Mouse (Mus musculus) 416B (cell line): ENCODE measurements around the gene Trappc6a.

Source experiments
- DNase-seq: peaks from one replicate; pipeline ENCODE4 v3.0.0; 2011; ENCODE audit warnings: low read depth

Gene Trappc6a

DNA sequence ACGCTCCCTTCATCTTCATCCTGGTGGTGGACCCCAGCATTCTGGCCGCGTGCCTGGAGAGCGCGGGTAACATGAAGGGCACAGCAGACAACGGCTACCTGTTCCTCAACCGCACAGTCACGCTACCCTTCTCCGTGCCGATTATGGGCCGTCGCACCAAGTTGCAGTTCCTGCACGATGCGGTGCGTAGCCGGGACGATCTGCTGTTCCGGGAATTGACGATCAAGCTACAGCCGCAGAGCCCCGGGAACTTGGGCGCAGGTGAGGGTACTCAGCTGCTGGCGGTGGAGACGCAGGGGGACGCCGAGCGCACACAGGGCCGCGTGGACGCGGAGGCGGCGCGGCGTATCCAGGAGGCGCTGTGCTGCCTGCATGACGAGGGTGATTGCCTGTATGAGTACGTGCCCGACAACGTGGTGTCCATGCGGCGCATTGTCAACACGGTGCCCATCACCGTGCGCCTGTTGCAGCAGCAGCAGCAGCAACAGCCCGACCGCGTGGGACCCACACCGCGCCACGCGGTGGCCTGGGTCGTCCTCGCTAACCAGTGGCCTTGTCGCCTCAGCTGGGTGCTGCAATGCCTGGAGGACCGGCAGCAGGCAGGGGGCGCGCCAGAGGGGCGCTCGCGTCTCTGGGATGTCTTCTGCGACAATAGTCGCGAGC, 15.7 kb downstream of the Trappc6a start:
- no peak for DNase-seq

DNA sequence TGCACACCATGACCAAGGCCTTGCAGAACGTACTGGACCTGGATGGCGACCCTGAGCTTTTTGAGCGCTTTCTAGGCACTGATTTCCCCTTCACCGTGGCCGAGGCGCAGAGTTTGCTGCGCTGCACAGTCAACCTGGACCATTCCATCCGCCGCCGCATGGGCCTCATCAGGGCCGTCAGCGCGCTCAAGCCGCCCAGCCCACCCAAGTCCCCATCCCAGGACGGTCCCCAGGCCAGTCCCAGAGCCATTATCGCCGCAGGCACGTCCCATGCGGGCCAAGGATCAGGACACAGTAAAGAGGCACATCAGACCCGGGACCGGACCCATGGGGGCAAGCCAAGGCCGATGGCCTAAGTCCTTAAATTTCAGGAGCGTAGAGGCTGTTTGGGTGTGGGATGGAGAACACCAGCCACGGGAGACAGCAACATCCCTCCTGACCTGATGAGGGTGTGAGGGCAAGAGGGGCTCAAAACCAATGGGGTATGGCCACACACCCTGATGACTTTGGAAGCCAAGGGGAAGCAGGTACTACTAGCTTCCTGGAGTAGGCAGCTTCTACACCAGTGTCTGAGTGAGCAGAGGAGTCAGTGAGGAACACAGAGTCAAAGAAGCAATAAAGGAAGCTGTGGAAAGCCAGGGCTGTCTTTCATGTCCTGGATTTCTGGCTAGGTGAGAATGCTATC, 16.4 kb downstream of the Trappc6a start:
- DNase-seq = no peak

DNA sequence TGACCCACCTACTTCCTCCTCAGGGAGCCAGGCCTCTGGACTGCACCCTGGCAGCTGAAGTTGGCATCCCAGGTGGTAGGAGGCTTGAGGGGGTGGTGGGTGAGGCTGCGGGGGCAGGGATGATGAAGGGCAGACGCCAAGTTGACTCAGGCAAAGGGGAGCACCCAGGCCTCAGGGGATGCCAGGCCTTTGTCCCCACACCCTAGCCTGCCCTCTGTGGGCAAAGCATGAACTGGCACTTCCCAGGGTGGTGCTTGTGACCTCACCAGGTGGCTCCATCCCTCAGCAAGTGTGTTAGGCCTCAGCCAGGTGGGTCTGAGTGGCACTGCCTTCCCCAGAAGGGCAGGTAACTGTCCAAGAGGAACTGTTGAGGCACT, 16.9 kb downstream of the Trappc6a start:
- no peak for DNase-seq

DNA sequence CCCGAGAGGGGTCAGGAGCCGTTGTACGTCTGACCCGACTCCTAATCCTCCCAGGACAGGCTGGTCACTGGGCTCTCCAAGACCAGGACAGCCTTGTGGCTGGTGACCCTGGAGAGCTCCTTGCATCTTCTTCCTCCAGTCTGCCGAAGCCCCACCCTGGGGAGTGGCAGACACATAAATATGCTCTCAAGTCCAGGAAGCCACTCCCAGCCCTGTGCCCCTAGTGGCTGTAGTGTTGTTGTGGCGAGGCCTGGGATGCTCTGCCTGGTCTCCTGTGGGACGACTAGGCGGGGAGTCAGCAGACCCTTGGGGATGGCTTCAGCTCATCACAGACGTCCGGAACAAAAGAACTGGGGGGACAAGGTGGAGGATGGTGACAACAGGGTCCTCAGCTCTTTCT, 22.9 kb downstream of the Trappc6a start:
- DNase-seq = peak; percentile 41

DNA sequence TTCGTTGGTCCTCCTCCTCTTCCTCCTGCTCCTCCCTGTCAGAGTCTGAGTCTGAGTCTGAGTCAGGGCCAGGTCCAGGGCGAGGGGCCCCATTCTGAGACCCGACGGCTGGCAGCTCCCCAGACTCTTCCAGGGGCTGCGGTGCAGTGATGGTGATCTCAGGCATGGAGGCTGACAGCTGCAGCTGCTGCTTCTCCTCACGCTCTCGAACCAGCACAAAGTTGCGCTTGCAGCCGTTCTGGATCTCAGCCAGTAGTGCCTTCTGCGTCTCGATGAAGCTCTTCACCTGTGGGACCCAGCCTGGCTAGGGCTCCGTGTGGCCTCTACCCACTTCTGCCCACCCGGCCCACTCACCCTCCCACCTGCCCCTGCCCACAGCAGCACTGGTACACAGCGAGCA, 24.0 kb downstream of the Trappc6a start:
- no peak for DNase-seq

DNA sequence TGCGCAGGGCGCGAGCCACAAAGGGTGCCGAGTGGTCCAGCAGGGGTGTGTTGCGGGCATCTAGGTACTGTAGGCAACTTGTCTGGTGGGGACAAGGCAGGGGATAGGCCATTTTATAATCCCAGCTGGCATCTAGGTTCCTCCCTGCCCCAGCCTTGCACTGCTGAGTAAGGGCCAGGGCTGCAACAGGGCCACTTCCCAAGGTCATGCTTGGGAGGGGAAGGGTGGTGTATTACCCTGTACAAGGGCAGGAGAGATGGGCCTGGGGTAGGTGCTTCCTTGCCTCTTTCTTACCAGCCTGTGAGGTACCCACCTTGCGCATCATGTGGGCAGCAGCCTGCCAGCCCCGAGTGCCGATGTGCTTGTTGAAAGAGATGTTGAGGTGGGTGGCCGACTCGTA, 26.5 kb downstream of the Trappc6a start:
- no peak for DNase-seq

DNA sequence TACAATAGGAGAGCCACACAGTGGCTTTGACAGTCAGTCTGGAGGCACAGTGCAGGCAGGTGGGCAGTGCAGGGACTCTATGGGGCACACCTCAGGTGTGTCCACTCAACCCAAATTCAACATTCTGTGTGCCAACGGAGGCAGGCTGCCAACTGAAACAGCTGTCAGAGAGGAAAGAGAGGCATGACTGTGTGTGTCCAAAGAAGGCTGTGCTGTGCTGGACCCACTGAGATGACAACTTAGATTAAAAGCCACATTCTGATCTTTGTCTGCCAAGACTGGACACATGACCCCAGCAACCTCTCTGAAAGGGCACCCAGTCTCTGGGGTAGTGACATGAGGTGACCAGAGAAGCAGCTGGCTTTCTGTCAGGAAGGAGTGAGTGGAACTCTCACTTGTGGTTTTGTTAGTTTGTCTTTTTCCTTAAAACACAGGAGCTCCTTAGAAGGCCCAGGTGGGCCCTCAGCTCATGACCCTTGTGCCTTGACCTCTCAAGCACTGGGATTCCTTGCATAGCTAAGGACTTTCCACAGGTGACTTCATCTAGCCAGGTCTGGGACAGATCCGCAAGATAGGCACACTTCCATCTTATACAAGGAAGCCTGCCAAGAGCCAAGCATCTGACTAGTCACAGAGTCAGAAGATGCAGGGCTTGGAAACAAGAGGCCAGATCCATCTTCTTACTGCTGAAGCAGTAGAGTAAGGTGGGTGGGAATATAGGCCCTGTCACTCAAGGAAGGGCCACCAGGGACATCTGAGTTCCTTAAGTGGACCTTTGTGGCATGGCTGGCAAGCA, 32.8 kb downstream of the Trappc6a start:
- DNase-seq = peak; percentile 73

DNA sequence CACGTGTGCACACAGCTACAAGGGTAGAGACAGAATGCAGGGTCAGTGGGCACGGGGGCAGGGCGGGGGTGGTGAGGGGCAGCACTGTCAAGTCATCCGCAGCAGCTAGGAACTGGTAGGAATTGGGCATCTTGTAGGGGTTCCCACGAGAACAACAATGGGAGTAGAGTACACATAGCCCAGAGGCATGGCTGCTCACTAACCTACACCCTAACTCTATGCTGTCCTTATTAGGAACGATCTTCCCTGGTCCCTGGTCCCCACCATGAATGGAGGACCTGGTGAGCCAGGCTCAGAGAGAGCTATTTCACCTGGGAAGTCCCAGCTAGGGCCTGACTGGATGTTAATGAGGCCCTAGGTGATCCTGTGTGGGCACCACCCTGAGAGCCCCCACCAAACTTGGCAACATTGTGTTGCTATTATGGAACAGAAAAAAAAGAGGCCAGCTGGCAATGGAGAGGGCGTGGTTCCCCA, 33.5 kb downstream of the Trappc6a start:
- DNase-seq = no peak

DNA sequence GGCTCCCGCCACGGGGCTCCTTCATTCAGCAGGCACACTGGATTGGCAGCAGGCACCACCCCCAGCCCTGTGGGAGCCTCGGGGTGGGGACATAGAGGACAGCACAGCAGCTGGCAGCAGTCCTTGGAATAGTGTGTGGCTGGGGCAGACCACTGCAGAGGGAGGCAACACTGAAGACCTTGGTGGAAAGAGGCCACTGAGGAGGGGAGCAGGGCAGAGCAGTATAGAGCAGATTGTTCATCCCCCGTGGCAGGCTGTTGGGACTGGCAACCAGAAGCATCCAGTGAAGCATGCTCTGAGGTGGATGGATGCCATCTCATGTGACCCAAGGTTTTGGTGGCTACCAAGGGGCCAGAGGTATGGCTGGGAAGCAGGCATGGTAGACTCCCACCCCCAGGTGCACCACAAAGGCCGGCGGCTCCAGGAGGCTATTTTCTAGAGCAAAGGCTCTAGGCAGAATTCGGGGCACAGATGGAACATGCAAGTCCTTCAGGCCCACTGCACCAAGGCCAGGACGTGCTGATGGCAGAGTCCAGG, 34.0 kb downstream of the Trappc6a start:
- no peak for DNase-seq

DNA sequence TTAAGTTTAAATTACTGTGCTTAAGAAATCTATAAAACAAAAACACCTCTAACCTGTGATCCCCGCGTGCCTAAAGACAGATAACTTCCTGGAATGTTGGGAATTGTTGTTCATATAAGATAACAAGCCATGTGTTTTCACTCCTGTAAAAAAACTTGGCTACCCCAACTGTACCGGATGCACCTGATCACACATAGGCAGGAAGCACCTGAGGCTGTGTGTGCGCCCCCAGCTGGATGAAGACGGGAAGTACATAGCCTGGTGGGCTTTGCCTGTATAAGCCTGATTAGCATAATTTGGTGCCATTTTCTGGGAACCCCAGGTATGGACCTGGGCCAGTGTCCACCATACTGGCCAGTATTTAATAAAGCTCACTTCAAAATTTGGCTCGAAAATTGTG, 35.4 kb downstream of the Trappc6a start:
- DNase-seq = peak; percentile 33

DNA sequence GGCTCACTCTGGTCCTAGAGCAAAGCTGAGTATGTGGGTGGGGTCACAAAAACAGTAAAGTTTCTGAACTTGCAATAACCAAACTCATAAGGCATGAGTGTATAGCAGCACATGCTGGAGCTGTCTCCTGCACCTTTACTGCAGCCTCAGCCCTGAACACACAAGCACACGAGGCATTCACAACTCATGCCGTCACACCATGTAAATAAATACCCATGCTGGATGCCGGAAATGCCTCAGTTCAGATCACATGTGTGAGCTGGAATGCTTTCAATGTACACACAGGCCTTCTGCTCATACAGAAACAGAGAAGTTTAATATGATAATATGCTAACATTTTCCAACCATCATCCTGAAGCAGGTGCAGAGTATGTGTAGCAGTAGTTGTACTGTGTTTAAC, 37.8 kb downstream of the Trappc6a start:
- DNase-seq = no peak

DNA sequence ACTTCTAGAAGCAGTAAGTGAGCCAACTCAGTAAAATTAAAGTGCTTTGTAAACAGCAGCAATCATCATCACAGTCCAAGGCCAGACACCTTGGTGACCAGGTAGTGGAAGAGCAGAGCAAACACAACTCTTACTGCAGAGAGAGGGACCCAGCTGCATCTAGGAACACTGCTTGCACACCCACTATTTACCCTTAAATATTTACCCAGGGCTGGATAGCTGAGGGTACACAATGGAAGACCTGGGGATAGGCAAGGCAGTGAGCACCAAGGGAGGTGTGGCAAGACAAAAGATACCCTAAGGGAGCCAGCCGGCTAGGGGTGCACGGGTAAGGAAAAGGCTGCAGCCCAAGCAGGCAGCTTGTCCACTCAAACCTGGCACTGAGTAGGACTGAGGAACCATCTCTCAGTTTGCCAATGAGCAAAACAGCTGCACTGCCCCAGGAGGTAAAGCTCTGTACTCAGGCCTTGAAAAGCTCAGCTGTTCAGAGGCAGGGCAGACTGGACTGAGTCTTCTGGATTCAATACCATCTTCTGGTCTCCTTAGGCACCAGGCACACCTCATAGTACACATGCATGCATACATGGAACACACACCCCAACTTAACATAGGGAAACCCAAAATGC, 39.3 kb downstream of the Trappc6a start:
- DNase-seq = no peak

DNA sequence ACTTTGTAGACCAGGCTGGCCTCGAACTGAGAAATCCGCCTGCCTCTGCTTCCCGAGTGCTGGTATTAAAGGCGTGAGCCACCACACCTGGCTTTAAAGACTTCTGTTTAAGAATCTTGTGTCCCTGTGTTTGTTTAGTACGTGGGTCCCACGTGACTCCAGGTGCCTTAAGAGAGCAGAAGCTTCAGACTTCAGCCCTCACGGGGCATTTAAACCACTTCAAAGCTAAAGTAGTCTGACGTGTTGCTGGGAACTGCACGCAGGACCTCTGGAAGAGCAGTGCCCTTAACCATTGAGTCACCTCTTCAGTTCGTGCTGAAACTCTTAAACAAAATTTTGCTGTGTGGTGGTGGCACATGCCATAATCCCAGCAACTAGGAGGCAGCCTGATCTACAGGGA, 41.2 kb downstream of the Trappc6a start:
- no peak for DNase-seq

DNA sequence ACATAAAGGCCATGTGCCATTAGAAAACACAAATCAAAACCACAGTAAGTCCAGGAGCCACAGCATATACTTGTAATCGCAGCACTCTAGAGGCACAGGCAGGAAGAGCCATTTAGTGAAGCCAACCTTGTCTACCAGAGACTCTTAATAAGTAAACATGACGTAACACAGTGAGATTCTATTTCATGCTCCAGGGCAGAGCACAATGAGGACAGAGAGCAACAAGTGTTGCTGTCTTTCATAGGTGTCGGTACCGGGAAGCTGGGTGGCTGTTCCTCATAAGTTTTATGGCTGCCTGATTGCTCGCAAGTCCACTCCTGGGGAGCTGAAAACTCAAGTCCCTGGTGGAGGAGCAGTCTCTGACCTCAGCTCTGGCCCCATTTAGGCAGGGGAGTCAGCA, 43.4 kb downstream of the Trappc6a start:
- no peak for DNase-seq

DNA sequence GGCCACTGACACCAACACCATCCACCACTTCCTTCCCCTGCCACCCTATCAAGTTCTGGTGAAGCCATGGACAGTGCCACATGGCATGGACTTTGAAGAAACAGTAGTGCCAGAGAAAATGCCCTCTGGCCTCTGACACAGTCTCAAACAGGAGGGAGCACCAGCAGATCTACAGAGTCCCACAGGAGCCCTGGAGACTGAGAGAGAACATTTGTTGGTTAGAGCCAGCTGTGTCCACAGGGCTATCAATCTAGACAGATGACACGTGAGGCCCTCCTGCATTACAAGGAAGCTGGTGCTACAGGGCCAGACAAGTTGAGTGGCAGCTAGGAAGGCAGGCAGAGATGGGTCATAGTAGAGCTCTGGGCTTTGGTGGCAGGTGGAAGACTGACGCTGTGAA, 44.2 kb downstream of the Trappc6a start:
- DNase-seq = peak; percentile 37

DNA sequence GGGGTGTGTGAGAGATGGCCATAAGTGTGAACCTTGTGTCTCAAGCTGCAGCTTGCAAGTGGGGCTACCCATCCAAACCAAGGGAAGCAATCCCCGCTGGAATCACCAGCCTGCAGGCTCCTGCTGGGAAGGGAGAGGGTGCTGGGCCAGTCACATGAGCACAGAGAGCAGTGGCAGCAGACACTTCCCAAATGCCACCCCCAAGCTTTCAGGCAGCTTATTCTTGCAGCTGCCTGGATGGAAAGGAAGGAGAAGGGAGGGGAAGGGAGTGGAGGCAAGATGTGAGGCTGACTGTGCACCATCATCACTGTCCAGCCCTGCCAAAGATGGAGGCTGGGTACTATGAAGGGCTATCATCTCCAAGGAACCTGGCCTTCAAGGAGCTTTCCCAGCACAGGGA, 46.0 kb downstream of the Trappc6a start:
- DNase-seq = no peak

DNA sequence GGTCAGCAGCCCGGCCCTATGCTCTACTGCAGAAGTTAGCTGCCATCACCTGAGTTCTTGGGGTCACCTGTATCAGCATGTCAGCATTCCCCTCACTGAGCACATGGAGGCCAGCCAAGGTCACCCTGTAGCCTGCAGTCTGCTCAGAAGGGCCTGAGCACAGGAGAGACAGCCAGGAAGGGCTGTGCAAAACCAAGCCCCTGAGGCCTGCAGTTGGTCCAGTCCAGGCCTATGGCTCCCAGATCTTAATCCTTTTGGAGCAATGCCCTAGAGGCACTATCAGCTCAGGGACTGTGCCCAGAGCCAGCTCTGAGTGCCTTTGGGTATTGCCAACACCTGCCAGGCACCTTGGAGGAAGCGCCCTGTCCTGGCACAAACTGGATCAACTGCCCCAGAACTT, 48.9 kb downstream of the Trappc6a start:
- DNase-seq = no peak

DNA sequence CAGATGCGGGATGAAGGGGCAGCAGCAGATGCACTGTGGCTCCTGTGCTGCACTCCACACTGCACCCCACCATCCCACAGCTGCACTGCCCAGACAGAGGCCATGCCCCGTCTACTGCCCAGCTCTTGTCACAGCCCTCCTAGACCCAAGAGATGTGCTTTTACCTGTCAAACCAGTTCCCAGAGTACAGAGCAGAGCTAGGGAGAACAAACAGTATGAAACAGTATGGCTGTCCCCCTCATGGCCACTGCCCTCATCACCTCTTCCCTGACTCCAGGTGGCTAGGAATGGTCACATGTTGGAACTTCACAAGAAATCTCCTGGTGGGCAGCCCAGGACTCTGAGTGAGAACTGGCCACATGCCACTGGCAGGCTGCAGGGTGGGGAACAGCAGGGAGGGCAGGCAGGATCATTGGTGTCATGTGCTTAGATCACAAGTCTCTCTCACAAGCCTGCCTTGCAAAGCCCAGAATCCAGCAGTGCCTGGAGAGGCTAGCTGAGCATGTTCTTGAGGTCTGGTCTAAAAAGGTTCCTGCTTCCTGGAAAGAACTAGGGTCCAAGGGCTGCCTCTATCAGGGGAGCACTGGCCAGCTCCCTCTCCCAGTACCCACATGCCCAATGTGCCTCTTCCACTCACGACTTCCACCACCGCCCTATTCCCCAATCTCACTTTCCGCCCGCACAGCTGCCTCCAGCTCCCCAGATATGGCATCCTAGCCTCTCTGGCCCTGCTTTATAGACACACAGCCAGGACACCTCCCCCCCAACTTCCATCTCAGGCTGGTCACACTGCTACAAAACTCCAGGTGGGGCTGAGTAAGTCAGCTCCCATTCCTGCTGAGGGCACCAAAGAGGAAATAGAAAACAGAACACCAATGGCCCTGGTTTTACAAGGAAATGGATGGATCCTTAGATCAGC, 50.0 kb downstream of the Trappc6a start:
- no peak for DNase-seq

DNA sequence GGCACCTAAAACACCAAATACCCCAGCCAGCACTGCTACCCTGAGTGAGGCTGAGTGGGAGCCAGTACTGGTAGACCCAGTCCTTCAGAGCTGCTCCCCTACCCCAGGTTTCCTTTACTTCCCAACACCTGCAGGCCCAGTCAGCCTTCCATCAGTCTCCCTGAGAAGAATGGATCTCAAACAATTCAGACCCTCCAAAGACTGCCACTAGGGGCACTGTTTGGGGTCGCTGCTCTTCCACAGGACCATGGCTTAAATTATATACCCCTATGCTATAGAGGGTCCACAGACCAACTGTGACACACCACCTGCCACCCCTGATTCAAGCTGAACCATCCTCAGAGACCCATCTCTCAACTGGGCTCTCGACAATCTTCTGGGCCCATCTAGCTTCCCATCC, 50.8 kb downstream of the Trappc6a start:
- DNase-seq = peak; percentile 29

DNA sequence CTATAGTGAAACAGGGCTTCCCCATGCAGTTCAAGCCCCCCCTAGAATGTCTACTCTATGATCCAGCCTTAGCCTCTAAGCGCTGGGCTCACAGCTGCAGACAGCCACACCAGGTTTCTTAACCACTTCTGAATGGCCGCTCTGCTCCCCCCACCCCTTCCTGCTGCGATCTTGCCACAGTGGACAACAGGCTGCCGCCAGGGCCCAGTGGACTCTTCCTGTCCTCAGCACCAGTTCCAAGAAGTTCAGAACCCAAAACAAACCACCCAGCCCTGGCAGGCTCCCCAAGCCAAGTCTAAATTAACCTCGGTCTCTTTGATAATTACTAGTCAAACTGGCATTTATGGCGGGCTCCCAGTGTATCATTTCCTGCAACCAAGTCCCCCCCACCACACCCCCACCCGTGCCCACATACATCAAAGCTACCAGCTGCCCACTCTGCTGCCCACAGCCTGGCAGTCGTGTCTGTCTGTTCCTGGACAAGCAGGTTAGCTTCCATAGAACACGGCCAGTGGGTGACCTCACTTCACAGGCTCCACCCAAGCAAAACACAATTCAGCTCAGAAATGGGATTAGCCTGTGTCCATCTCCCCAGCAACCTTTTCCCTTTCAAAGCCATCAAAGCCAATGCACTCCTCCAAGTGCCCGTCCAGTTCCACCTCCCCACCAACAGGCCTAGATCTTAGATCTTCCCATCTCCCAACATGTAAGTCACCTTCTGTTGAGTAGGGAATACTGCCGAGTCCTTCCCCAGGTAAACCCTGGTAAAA, 52.5 kb downstream of the Trappc6a start:
- peak; percentile 52 for DNase-seq

DNA sequence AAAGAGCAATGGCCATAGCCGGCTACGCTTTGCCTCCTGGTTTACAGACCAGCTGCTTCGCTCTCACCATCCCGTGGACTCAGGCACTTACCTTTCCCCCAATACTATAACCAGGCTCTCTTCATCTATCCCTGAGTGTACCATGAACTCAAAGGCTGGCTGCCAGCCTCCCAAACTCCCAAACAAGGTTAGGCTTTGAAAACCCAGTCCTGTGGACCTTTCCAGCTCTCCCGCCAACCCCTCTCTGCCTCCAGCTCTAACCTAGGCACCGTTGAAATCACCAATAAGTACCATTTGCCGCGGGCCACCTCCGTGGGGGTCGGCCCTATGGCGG, 53.2 kb downstream of the Trappc6a start:
- peak; percentile 23 for DNase-seq
